Mouse (Mus musculus) G1E (cell line): ENCODE measurements at regions not wholly inside any gene's neighbourhood (a gene's known extent, or its start where the extent isn't known, plus 50 kb on each side); places are given as distances from the start of the nearest gene placed in this dataset.

Experiments
- CTCF ChIP-seq: IDR thresholded peaks from 2 replicates; pipeline ENCODE4 v1.5.1; 2012; ENCODE audit warnings: low read depth, low read length, inconsistent platforms, mixed read lengths
- POLR2AphosphoS5 ChIP-seq: IDR thresholded peaks from 2 replicates; pipeline ENCODE4 v1.6.1; 2012; ENCODE audit warnings: low read depth, low read length, inconsistent platforms; ENCODE audit not compliant: insufficient replicate concordance

GRCm38 (mm10) chr6:143378126-143378525 lies 211.1 kb downstream of the Etnk1 start:
- TF ChIP-seq POLR2AphosphoS5: no peak
- TF ChIP-seq CTCF: no peak
